Mouse (Mus musculus) naive thymus-derived CD4-positive, alpha-beta T cell, adult 2 months (primary cell): Measurements from ENCODE around the gene Hspbap1.

Experiments
- DNase-seq: peaks from one replicate; pipeline ENCODE4 v3.0.0-alpha.2; 2011; ENCODE audit warnings: low read depth

The Hspbap1 gene

DNA sequence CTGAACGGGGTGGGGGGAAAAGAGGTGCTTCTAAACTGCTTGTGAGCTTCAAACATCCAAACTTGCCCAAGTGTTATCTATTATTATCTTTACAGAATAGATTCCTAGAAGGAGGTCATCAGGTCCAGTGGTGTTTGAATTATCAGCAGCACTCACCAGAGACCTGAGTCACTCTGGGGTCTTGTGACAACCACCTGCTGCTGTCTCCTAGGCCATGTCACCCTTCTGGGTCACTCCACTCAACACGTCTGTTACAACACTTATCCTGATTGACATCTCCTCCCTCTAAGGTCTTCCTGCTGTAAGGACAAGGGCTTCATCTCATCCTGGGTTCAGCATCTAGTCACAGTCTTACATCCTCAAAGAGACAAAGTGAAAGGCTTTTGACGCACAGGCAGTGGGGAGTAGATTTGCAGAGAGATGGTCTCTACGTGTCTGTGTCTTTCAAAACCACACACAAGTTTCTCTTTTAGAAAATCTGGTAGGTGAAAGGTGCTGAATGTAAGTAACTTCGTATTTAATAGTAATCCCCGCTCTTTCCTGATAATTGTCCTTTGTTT lies 21.9 kb downstream of the Hspbap1 start:
- DNase-seq: peak; percentile 54

DNA sequence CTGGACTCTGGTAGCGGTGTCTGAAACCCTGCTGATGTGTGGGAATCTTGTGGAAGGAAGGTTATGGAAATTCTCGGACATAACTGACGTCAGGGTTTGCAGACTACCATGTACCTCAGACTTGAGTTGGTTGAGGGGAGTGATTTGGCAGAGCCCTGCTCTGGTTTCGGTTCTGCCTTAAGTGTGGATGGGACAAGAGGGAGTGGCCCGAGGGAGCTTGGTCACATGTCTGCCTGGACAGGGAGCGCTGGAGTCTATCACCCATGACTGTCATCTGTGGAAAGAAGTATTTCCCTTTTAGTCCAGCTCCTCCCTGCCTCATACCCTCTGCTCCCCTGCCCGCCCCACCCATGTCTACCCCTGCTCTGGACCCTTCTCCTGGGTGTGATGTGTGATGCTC lies 32.0 kb downstream of the Hspbap1 start:
- no peak for DNase-seq

- no peak for DNase-seq
These were observed 33.5 kb downstream of the Hspbap1 start for GRCm38 (mm10) chr16:35803723-35804122.

DNA sequence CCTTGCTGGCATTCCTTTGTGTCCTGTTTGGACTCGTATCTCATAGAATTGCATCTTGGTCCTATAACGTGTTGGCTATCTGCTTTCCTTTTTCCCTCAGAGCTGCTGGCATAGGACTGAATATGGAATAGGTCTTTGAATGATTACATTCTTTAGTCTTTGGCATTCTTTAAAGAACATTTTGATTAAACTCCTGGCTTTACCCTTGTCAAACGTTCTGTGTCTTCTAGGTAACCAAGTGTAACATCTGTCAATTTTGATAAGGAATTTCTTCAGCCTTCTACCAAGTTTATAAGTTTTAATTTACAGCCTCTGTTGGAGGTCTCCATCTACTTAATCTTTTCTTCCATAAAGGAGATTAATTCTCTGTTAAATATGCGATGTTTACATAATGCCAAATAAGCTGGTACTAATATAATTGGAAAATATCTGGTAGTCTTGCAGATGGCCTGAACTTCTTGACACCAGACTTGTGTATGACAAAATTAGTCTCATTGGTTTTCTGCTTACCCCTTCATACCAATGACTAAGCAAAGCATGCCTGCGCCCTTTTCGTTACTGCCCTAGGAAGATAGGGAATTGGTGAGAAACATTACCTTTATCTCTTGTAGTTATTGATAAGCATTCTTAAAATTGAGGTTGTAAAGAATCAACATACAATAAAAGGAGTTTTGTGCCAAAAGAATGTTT lies 36.9 kb downstream of the Hspbap1 start:
- DNase-seq: no peak

GRCm38 (mm10) chr16:35807663-35807992 lies 37.5 kb downstream of the Hspbap1 start:
- no peak for DNase-seq

DNA sequence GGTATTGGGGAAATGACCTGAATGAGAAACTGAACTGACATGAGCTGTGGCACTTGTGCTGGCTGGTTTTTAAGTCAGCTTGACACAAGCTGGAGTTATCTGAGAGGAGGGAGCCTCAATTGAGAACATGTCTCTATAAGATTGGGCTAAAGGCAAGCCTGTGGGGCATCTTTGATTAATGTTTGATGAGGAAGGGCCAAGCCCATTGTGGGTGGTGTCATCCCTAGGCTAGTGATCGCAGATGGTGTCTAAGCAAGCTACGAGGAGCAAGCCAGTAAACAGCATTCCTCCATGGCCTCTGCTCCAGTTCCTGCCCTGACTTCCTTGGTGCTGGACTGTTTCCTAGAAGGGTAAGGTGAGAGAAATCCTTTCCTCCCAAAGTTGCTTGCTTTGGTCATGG lies 38.7 kb downstream of the Hspbap1 start:
- no peak for DNase-seq

DNA sequence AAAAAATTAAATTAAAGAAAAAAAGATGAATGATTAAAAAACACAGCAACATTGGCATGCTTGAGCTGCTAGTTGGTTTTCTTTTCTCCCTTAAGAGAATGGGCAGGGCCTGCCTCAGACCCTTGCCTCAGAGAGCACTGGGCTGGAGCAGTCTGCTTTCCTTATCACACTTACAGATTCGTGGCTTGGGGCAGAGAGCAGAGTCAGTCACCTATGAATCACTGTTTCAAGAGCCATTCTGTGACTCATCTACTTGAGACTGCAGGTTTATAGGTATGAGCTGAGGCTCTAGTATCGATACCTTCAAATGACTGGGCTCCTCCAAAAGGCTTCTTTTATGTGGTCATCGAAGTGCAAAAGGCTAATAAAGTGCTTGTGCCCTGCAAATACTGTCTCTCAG lies 42.9 kb downstream of the Hspbap1 start:
- DNase-seq: no peak

GRCm38 (mm10) chr16:35817255-35818089 lies 47.3 kb downstream of the Hspbap1 start:
- DNase-seq: peak; percentile 89

DNA sequence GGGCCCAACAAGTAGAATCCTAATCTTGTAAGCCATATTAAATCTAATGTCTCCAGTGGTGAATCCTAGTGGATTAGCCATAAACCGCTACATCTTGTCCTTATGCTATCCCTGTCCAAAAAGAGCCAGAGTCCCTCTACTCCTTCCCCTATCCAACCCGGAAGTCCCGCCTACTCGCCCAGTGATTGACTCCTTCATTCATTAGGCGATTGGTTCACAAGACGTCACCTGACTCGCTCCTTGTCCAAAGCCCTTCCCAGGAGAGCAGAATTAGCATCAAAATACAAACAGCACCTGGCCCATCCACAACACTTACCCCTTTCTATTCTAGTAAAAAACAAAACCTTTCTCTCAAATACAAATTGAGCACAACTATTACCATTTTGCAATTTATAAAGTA lies 59.8 kb downstream of the Hspbap1 start:
- DNase-seq: no peak

GRCm38 (mm10) chr16:35832926-35833325 lies 62.8 kb downstream of the Hspbap1 start:
- no peak for DNase-seq

DNA sequence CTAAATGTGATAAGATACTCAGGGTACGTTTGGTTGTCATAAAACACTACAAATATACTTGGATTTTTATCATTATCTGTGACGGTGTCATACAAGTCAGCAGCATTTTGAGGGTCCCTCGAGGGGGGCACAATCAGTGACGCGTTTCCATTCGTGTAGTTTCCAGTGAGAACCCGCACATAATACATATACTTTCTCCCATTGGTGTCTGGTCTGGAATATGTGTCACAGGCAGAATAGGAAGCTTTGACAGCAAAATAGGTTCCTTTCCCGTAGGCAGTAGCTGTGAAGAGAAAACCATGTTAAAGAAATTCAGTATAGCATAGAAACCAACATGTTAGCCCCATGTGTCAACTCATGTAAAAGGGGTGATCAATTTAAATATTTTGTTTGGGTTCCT lies 64.5 kb downstream of the Hspbap1 start:
- DNase-seq: no peak

GRCm38 (mm10) chr16:35839680-35840079 lies 69.5 kb downstream of the Hspbap1 start:
- DNase-seq: peak; percentile 70

GRCm38 (mm10) chr16:35847138-35847537 lies 77.0 kb downstream of the Hspbap1 start:
- no peak for DNase-seq

DNA sequence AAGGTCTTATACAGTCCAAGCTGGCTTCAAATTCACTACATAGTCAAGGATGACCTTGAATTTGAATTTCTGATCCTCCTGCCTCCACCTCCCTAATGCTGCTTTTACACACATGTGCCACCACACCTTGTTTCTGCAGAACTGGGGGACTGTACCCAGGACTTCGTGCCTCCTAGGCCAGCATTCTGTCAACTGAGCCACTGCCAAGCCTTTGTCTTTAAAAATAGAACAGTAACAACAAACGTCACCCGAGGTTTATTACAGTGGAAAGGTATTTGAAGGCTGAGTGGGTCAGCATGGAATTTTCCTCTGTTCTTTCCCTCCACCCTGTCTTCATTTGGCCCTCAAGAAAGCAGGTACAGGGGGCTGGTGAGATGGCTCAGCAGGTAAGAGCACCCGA lies 85.7 kb downstream of the Hspbap1 start:
- no peak for DNase-seq

- DNase-seq: no peak
These were observed 86.6 kb downstream of the Hspbap1 start for GRCm38 (mm10) chr16:35856766-35857165.

DNA sequence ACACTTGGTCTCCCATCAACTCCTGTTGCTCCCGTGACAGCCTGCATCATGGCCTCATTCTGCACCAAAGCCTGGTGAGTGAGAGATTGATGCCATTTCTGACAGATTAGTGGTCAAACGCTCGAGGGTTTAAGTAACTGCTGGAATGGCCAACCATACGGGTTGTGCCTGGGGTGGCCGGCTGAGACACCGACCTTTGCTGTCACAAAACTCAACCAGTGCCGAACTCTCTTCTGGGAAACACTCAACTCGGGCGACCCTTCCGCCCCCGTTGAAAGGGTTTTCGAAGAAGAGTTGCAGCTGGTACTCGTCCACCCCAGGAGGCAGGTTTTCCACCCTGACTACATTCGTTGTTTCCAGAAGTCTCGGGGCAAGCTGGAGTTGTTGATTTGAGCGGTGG lies 90.1 kb downstream of the Hspbap1 start:
- DNase-seq: no peak

GRCm38 (mm10) chr16:35862057-35862456 lies 91.9 kb downstream of the Hspbap1 start:
- DNase-seq: peak; percentile 39

- no peak for DNase-seq
These were observed 97.6 kb downstream of the Hspbap1 start for GRCm38 (mm10) chr16:35867726-35868125.

GRCm38 (mm10) chr16:35869126-35869525 lies 99.0 kb downstream of the Hspbap1 start:
- peak; percentile 65 for DNase-seq

DNA sequence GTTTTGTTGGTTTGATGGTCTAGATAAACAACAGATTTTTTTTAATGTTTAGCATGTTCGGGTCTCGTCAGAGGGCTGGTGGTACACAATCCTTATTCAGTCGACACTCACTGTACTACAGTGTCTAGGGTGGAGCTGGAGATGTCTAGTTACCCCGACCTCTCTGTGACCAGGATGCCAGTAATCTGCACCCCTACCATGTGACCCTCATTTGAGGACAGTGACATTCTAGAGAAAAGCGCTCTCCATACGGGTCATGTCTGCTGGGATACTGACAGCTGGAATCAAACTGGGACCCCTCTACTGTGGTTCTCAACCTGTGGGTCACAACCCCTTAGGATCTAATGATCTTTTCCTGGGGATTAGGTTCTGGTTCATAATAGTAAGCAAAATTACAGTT lies 99.5 kb downstream of the Hspbap1 start:
- peak; percentile 23 for DNase-seq

DNA sequence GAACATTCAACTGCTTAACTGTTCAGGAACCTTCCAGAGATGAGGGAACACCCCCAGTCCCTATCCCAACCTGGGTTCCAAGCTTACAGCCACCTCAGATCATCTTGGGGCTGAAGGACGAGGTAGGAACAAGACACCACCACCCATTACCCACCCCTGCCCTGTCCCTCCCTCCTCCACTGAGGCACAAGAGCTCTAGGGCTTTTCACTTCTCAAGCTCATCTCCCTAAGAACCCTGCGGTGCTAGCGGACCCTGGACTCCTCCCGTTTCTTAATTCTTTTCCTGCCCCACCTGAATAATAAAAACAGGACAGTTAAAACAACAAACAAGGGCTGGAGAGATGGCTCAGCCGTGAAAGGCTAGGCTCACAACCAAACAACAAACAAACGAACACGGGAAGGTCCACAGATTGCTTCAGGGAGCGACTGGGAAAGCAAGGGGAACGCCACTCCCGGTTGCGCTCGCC lies 100.4 kb downstream of the Hspbap1 start:
- peak; percentile 43 for DNase-seq

DNA sequence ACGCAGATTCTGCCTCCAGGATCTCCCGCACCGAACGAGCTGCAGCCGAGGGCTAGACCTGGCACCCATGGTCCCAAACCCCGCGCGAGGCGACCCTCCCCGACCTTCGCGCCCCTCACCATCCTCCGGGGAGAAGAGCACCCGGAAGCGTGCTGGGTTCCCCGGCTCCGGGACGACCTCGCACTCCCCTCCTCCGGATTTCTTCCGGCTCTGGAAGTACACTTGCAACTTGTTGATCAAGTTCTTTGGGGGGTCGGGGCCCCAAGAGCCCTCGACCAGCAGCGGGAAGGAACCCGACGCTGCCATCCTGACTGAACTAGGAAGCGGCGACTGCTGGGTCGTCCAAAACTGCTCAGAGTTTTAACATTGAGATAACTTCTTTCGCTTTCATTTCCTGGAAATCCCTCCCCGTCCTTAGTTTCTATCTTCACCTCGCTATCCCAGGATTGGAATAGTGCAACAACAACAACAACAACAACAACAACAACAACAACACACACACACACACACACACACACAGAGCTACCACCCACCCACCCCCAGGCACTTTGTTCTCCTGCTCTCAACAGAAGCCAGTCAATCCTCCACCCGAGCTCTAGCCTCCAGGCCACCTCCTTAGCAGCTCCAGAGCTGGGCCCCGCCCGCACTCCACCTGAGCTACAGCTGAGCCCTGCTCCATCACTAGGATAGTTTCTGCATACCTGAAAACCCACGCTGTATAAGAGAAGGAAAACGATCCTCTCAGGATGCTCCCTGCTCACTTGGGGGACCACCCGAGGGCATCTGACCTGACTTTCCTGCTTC lies 101.1 kb downstream of the Hspbap1 start, which contains the start of gene Parp14:
Gene Parp14 (minus strand): TSS at position 497 of the 804 bp plus-strand sequence.
- peak; percentile 74 for DNase-seq
